Mouse (Mus musculus) megakaryocyte, embryonic 14.5 days (primary cell): Measurements from ENCODE around the gene Tmem246.

Experiments
- FLI1 ChIP-seq: IDR thresholded peaks from 2 replicates; pipeline ENCODE4 v1.6.1; 2012; ENCODE audit warnings: low read length, inconsistent platforms, mixed read lengths
- GATA1 ChIP-seq: IDR thresholded peaks from 3 replicates; pipeline ENCODE4 v1.6.1; 2012; ENCODE audit warnings: mixed read lengths, low read length, inconsistent platforms, borderline replicate concordance

DNA sequence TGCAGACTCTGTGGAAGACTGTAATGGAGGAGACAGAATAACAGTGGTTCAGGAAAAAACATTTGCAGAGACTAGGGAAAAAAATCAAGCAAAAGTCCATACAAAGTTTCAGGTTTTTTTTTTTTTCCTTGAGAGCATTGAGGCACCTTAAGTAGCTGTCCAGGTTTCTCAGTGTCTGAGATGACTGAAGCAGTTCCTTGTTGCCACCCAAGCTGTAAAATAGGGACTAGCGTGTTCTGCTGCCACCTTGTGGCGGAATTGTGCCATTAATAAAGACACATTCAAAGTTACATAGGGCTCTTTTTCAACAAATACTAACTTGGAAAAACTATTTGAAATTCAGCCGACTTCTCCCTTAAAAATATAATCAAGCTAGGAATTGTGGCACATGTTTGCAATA is 29.3 kb upstream of the Tmem246 start:
- TF ChIP-seq FLI1 (no peak), GATA1 (no peak)
